Mouse (Mus musculus) kidney, postnatal 14 days (tissue): ENCODE data around the gene Cphx3.
"Not testable (repeated sequence)": the region's sequence is repeated elsewhere in the genome, so short reads cannot be mapped to it uniquely, and the experiment has no call there.

Source experiments
- DNase-seq: peaks from one replicate; pipeline ENCODE4 v3.0.0; 2022; ENCODE audit warnings: mixed read lengths

Gene Cphx3

DNA sequence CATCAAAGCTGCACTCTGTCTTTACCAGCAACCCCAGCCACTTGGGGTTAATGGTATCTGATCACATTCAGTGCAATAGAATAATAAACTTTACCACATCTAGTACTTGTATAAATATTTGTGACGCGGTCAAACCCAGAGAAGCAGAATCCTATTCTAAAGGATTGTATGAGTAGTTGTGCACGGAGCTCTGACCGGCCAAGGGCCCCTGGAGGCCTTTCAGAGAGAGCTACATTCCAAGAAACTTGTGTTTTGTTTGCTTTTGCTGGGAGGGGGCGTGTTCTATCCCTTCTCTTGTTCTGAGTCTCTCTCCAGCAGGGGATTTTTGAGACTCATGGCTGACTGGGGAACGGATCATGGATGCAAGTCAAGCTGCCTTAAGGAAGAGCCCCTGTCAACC lies 92.9 kb downstream of the Cphx3 start:
- DNase-seq: not testable (repeated sequence)

DNA sequence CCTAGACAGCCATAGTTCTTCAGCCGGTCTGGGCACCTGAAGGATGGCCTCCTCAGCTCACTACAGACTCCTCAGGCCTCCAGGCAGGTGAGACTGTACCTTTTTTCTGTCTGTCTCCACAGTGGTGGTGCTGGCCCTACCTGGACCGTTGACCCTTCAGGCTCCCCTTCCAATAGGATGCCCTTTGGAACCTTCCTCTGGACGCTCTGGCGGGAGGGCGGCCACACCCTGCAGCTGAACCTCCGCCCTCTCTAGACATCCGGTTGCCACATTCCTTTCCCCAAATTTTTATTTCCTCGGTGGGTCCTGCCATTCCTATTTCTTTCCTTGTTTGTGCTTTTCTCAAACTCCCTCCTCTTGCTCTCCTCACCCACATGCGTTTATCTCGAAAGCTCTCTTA lies 99.6 kb downstream of the Cphx3 start:
- DNase-seq: not testable (repeated sequence)

DNA sequence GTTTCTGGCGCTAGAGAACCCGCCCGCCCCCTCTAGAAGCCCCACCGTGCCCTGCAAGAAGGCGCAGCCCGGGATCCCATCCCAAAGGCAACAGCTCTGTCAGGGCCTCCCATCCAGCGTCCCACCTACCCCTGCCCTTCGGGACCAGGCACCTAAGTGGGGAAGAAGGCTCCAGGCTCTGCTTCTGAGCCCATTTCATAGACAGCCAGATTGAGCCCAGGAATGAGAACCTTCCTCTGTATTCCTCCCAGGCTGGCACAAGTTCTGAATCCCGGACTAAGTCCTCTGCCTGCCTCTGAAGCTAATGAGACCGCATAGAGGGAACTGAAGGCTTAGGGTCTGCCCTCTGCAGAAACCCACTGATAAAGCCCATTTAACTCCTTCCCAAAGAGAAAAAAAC lies 100.3 kb downstream of the Cphx3 start, which contains the start of gene Plac9b:
Gene Plac9b, minus strand, starts transcription at position 101 of the 400 bp plus-strand sequence.
- not testable (repeated sequence) for DNase-seq

DNA sequence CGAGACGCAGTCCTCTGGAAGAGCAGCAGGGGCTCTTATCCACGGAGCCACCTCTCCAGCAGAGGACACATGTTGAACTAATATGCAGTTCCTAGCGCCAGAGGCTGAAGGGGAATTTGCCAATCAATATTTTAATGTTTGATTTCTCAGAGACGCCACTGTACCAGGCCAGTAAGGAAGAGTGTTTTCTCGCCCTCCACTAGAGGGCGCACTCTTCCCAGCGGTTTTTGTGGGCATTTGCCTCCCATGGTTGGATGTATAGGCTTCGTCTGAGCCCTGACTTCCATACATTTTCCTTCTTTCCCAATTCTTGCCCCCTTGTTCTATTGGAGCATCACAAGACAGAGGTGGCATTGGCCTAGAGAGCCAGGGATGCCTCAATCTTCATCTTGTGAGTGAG lies 104.5 kb downstream of the Cphx3 start:
- not testable (repeated sequence) for DNase-seq

DNA sequence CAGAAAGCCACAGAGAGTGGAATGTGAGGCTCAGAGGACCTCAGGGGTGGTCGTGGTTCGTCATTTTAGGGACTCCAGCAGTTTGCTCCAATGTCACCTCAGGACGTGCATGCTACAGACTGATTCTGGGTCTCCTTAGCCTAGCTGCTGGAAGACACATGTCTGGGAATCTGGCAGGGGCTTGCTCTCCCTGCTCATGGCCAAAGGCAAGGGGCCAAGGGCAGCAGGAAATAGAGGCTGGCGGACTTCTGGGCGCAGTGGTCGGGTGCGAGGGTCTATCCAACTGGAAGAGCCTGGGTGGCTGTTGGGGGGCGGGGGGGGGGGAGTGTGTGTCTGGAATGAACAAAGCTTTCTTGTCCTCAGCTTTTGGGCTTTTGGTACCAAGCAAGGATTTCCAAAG lies 106.3 kb downstream of the Cphx3 start:
- not testable (repeated sequence) for DNase-seq

DNA sequence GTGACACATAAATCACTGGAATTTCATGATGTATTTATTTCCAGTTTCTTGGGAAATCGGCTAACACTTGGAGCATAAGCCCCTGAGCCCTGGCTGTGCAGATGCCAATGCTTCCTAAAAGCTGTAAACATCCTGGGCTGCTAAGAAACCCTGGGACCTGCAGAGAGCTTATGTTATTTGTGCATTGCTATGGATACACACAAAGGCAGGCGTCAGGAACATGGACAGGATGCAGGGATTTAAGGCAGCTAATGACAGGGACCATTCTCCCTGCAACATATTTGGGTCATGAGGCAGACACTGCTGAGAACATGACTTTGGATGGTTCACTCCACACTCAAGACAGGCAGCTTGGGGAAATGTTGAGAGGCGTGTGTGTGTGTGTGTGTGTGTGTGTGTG lies 115.8 kb downstream of the Cphx3 start:
- not testable (repeated sequence) for DNase-seq

DNA sequence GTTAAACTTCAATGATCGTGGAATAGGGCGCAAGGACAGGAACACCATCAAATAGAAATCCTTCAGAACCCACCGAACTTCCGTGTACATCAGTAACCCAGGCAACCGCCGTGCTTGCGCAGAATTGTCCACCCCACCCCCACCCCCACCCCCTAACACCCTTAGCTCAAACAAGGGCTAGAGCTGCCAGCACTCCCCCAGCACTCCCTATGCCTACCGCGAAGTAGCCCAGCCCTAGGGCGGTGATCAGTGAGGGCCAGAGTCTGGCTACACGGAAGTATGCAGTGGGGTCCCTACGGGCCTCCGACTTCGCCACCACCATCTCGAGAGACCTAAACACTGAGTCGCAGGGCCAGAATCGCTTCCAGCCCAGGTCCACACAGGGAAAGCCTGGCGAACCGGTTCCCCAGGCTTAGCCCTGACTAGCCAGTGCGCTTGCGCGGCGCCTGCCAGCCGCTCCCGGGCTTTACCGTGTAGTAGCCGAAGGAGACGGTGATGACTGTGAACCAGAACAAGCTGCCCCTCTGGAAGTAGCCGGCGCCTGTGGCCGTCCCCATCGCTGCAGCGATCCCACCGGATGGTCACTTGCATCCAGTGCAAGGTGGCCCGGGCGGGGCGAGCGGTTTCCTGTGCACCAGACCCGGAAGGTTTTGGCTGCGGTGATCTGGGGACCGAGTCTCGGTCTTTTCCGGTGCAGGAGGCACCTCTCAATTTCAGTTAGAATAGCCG lies 124.3 kb downstream of the Cphx3 start:
- not testable (repeated sequence) for DNase-seq

DNA sequence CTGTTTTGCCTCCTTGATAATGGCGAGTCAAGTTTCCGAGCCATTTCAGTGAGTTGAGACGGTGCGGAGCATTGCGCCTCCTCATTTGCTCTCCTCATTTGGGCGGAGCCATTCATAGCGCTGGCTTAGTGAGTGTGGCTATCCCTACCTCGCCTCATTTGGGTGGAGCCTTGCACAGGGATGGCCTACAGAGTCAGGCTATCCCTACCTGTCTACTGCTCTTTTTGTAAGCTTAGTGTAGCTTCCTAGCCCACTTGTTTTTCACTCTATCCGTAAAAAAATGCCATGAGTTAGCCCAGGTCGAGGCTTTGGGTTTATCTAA lies 124.8 kb downstream of the Cphx3 start, which contains the start of gene Tmem254b:
Gene Tmem254b, minus strand, starts transcription at position 116 of the 322 bp plus-strand sequence.
- DNase-seq: not testable (repeated sequence)

DNA sequence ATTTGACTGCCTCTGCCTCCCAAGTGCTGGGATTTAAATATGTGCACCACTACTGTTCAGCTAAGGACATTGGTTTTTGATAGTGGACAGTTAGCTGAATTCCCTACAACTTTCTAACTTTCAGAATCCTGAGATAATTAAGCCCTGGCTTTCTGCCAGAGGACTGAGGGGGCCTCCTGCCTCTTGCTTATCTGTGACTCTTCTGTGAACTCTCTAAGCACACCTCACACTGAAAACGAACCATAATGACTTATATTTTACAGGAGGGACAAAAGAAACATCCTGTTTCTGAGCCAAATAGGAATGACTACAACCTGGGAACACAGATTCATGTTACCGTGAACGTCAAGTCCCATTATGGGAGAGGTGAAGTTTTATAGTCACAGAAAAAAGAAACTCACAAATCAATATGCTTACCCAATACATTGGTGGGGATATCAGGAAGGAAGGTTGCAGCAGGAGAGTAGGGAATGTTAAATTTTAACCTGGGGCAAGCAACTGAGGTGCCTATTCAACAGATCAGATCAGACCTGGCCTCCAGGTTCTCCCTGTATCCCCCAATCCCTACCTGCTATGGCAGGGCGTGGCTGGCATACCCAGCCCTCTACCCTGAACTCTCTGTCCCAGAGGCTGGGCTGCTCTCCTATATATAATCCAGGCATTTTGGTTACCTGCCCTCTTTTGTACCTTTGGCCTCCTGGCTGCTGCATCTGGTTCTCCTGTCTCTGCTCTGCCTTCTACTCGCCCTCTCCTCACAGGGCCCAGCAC lies 134.3 kb downstream of the Cphx3 start:
- not testable (repeated sequence) for DNase-seq

DNA sequence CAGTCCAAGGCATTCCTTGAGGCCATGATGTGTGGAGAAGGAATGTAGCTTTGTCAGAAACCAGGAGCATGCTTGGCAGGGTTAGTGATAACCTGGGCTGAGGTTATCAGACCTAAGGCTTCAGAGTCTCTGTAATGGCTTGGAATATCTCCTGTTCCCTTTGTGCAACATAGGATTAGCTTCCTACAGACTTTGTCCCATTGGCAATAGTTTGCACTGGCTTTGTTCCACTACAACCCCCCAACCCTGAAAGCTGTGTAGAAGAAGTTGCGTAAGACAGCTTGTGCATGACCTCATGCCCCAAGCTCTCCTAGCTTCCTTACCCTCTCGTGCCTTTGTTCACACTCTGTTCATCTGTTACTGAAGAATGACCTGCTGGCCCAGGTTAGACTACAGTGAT lies 155.1 kb downstream of the Cphx3 start:
- not testable (repeated sequence) for DNase-seq

DNA sequence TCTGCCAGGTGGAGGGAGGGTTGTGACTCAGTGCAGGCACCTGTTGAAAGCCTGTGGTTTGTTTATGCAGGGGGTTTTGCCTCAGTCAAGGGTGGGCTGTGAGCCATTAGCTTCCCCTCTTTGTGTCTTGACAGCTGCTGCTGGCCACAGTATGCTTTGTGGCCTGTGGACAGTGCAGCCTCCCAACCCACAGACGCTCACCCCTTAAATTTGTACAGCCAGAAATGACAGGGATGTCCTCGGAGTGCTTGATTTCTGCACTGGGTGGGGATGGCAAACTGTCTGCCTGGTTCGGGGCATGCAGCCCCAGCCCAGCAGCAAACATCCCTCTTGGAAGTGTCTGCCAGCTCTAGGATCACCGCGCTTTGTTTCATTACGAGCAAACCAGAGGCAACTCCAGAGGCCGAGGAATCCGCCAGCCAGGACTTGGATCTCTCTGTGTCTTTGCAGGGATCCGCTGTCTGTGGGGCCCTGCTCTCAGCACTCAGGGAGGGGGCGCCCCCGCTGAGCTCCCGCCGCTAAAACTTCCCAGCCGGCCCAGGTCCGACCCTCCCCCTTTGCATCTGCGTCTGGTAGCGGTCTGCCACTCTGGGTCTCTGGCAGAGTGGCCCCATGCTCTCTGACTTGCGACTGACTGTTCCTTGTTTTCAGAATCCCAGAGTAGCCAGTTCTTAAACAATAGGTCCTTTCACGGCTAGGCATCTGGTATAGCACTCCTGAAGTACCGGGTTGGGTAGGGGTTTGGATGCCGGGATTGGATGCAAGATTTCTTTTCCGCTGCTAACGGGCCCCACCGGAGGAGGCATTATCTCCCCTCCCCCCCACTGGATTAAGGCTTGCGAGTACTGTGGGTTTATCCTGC lies 175.9 kb downstream of the Cphx3 start, which contains the start of gene Duxbl3:
Gene Duxbl3, plus strand, starts transcription at position 207 of the 862 bp plus-strand sequence.
- not testable (repeated sequence) for DNase-seq

DNA sequence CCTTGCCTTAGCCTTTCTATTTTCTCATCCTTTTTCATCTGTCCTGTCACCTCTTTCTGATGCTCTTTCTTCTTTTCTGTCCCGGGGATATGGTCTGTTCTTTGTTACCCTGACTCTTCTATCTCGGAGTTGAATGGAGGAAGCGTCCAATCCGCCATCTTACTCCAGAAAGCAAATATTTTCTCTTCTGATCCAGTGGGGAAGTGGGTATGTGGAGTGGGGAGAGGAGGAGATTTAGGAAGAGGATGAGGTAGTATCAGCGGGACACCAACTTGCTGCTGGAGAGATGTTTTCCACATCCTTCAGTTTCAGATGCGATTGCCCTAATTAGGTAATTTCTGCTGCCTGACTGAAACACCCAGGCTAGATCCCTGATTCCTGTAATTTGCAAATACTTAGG lies 176.6 kb downstream of the Cphx3 start:
- DNase-seq: not testable (repeated sequence)
